Mouse (Mus musculus): Measurements from ENCODE around the gene Rbm47.

- no peak for TF ChIP-seq POLR2A (IDR thresholded peaks at IDR 0.05; ENCODE audit: low read depth, low read length)
- no peak for TF ChIP-seq CTCF (conservative IDR thresholded peaks at IDR 0.05; ENCODE audit: insufficient read depth, insufficient read length, low read depth, low read length)
Observed at GRCm38 (mm10) chr5:66106372-66106771, 66.5 kb downstream of the Rbm47 start.

Measured in kidney, adult 2 months (tissue).